Mouse (Mus musculus) olfactory bulb, adult 2 months (tissue): ENCODE results near the gene Pam.

Experiments used
- CTCF ChIP-seq: fragments of 200-500 bp; IDR thresholded peaks from 2 replicates; pipeline ENCODE4 v1.5.1; 2012; ENCODE audit warnings: low read depth, mild to moderate bottlenecking, low read length, moderate library complexity; ENCODE audit not compliant: insufficient read depth
- POLR2A ChIP-seq: fragments of 200-500 bp; IDR thresholded peaks from 2 replicates; pipeline ENCODE4 v1.6.1; 2012; ENCODE audit warnings: mild to moderate bottlenecking, low read depth, low read length, moderate library complexity; ENCODE audit not compliant: insufficient read depth

- TF ChIP-seq CTCF (no peak), POLR2A (no peak)
These were observed 16.7 kb downstream of the Pam start for GRCm38 (mm10) chr1:98078735-98079134.
